Mouse (Mus musculus) hindbrain, embryonic 15.5 days (tissue): ENCODE results near the gene Olfr1013. TPM values are rescaled to one million over a fixed set of nuclear protein-coding genes. Genes with fewer than 3 reads are reported as not detected.

Experiments
- ATAC-seq: fragments of 200-750 bp; cut with Nextera tagmentation; 2 replicates; pipeline ENCODE4 v1.8.0; 2017; ENCODE audit warnings: low read depth, moderate number of reproducible peaks, moderate TSS enrichment; ENCODE audit not compliant: low FRiP score
- H3K27ac ChIP-seq: fragments of 300-500 bp; sonication (generic); replicated peaks from 2 replicates; pipeline ENCODE4 v1.5.1; 2015; ENCODE audit warnings: mild to moderate bottlenecking, inconsistent platforms
- H3K27me3 ChIP-seq: fragments of 300-500 bp; sonication (generic); 2 replicates; pipeline ENCODE4 v1.6.1; 2015; ENCODE audit warnings: control low read depth, inconsistent platforms
- H3K36me3 ChIP-seq: fragments of 300-500 bp; sonication (generic); 2 replicates; pipeline ENCODE4 v1.6.1; 2015; ENCODE audit warnings: control low read depth, inconsistent platforms
- H3K4me1 ChIP-seq: fragments of 300-500 bp; sonication (generic); replicated peaks from 2 replicates; pipeline ENCODE4 v1.6.1; 2015; ENCODE audit warnings: control low read depth, inconsistent platforms
- H3K4me2 ChIP-seq: fragments of 300-500 bp; sonication (generic); 2 replicates; pipeline ENCODE4 v1.6.1; 2015; ENCODE audit warnings: moderate library complexity, mild to moderate bottlenecking, inconsistent platforms
- H3K4me3 ChIP-seq: fragments of 300-500 bp; sonication (generic); 2 replicates; pipeline ENCODE4 v1.5.1; 2015; ENCODE audit warnings: mild to moderate bottlenecking, inconsistent platforms
- H3K9ac ChIP-seq: fragments of 300-500 bp; sonication (generic); 2 replicates; pipeline ENCODE4 v1.6.1; 2015; ENCODE audit warnings: inconsistent platforms
- H3K9me3 ChIP-seq: fragments of 300-500 bp; sonication (generic); 2 replicates; pipeline ENCODE4 v1.6.1; 2016; ENCODE audit warnings: control low read depth, inconsistent platforms
- WGBS: fragments of 180-500 bp; shearing (Covaris S2); methylation state at CpG from one replicate; pipeline ENCODE4 v1.1.7; 2015; 5-methylcytosine and 5-hydroxymethylcytosine counted together
- polyA plus RNA-seq: library from polyadenylated mRNA; unstranded; fragments of >200 nt; fragmentation: Nextera tagmentation; extraction: Ambion mirVana; gene quantifications from 2 replicates; pipeline ENCODE4 v1.2.1, GENCODE M21; 2015

Olfr1013 gene
- polyA plus RNA-seq: not detected in 2 replicates

DNA sequence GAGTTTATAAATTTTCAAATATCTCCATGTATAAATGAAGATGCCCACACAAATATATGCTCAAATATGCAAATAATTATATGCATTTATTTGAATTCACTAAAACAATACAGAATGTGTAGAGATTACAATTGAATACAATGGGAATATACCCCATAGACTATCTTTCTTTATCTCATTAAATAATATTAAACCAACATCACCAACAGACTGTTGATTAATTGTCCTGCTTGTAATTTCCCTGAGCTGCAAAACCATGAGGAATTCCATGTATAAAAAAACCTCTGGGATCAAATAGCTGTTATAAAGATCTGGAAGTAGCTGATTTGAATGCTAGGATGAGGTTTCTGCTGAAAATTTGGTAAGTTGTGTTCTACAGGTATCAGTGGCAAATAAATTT lies at the start of gene Olfr1013:
TSS of gene Olfr1013 (plus strand) at position 301 of the 400 bp plus-strand sequence.
- Histone ChIP-seq H3K9ac (no peak within 1 kb of the TSS), H3K4me3 (no peak within 1 kb of the TSS), H3K4me1 (no peaks in the 10 kb centered on the region), H3K27ac (no peak within 1 kb of the TSS), H3K9me3 (no peaks in the 10 kb centered on the region), H3K4me2 (no peak within 1 kb of the TSS), H3K27me3 (no peaks in the 10 kb centered on the region), H3K36me3 (no peaks in the 10 kb centered on the region)
- no peak for ATAC-seq

GRCm38 (mm10) chr2:85725793-85726192 lies 41.1 kb upstream of the Olfr1013 start:
- ATAC-seq: no peak
- Histone ChIP-seq H3K4me1 (no peaks in the 10 kb centered on the region), H3K4me3 (no peak overlapping the region), H3K9me3 (no peaks in the 10 kb centered on the region), H3K9ac (no peak overlapping the region), H3K36me3 (no peaks in the 10 kb centered on the region), H3K27ac (no peak overlapping the region), H3K4me2 (no peak overlapping the region), H3K27me3 (no peaks in the 10 kb centered on the region)
- WGBS: 13% methylated on average over 3 of the region's 3 CpGs

DNA sequence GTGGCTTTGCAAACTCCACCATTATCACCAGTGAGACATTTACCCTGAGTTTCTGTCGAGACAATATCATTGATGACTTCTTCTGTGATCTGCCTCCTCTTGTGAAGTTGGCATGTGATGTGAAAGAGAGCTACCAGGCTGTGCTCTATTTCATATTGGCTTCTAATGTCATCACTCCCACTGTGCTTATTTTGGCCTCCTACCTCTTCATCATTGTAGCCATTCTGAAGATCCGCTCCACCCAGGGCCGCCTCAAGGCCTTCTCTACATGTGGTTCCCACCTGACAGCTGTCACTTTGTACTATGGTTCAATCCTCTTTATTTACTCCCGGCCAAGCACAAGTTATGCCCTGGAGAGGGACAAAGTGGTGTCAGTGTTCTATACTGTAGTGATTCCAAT lies 13.1 kb upstream of the Olfr1013 start:
- 82% methylated on average over 4 of the region's 4 CpGs for WGBS
- ATAC-seq: no peak

DNA sequence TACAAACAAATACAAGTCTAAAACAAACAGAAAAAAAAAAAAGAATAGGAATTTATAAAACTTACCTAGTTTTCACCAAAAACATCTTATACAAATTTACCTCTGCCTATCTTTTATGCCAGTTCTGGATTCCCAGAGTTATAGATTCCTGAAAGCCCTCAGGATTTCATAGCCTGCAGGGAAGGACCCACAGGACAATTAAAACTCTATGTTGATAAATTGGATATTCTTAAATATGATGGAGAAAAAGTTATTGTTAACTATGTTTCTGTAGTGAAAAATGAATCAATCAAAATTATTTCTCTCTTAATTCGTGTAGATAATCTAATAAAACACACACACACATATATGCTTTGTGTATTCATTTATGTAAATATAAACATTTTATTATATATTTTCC lies 4.2 kb upstream of the Olfr1013 start, which contains the start of gene Olfr1012:
TSS of gene Olfr1012 (minus strand) at position 101 of the 400 bp plus-strand sequence.
- Histone ChIP-seq H3K27me3 (no peaks in the 10 kb centered on the region), H3K4me1 (no peaks in the 10 kb centered on the region), H3K9ac (no peak within 1 kb of the TSS), H3K4me2 (no peak within 1 kb of the TSS), H3K9me3 (no peaks in the 10 kb centered on the region), H3K27ac (no peak within 1 kb of the TSS), H3K36me3 (no peaks in the 10 kb centered on the region), H3K4me3 (no peak within 1 kb of the TSS)
- 60% methylated on average over 1 of the region's 1 CpGs for WGBS
- no peak for ATAC-seq

More for the DNA sequence above, 13.1 kb upstream of the Olfr1013 start:
- Histone ChIP-seq H3K4me1 (no peaks in the 10 kb centered on the region), H3K36me3 (no peaks in the 10 kb centered on the region), H3K27ac (no peak overlapping the region), H3K9me3 (no peaks in the 10 kb centered on the region), H3K27me3 (no peaks in the 10 kb centered on the region), H3K9ac (no peak overlapping the region), H3K4me3 (no peak overlapping the region), H3K4me2 (no peak overlapping the region)

DNA sequence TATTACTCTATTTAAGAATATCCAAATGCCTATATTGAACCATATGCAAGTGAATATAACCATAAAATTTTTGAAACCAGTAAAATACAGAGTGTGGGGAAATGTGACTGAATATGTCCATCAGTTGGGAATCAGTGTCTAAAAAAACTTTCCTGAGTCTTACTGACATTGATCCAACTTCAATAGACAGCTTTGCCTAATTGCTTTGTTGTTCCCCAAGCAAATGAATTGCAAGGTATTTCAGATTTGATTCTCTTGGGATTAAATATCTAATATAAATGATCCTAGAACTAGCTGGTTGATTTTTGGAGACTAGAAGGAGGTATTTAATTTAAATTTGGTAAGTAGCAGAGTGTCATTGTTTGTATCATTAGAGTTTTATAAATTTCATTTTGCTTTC lies 5.5 kb downstream of the Olfr1013 start, which contains the start of gene Olfr1014:
TSS of gene Olfr1014 (plus strand) at position 301 of the 400 bp plus-strand sequence.
- H3K9ac ChIP-seq: no peak within 1 kb of the TSS
- H3K4me2 ChIP-seq: no peak within 1 kb of the TSS
- no peak within 1 kb of the TSS for H3K27ac ChIP-seq
- no peaks in the 10 kb centered on the region for H3K9me3 ChIP-seq
- no peaks in the 10 kb centered on the region for H3K4me1 ChIP-seq
- H3K4me3 ChIP-seq: no peak within 1 kb of the TSS
- H3K27me3 ChIP-seq: no peaks in the 10 kb centered on the region
- ATAC-seq: no peak
- H3K36me3 ChIP-seq: no peaks in the 10 kb centered on the region

- no peak within 1 kb of the TSS for H3K27ac ChIP-seq
- H3K4me1 ChIP-seq: no peaks in the 10 kb centered on the region
- no peak within 1 kb of the TSS for H3K4me3 ChIP-seq
- no peak within 1 kb of the TSS for H3K4me2 ChIP-seq
- no peak for ATAC-seq
- H3K27me3 ChIP-seq: no peaks in the 10 kb centered on the region
- no peaks in the 10 kb centered on the region for H3K9me3 ChIP-seq
- no peaks in the 10 kb centered on the region for H3K36me3 ChIP-seq
- H3K9ac ChIP-seq: no peak within 1 kb of the TSS
Measured at GRCm38 (mm10) chr2:85781717-85782116, 14.8 kb downstream of the Olfr1013 start, which contains the start of gene Olfr1015. TSS of gene Olfr1015 (plus strand) at chr2:85782017.

DNA sequence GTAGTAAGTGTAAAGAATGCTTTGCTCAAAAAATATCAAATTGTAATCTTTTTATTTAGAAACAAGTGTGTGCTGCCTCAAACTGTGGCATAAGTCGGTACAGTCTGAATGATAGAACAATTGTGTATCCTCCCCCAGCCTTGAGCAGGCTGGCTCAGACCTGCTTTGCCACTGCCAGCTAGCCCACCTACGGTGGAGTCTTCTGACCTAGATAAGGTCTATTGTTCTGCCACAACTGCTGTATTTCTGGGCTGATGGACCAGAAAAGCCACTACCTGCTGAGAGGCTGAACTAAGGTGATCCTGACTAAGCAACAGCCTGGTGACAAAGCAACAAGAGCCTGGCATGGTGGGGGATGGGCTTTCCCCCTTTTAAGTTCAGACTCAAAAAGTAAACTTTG lies 25.4 kb downstream of the Olfr1013 start:
- Histone ChIP-seq H3K27me3 (no peaks in the 10 kb centered on the region), H3K4me2 (no peak overlapping the region), H3K4me1 (no peaks in the 10 kb centered on the region), H3K4me3 (no peak overlapping the region), H3K9me3 (no peaks in the 10 kb centered on the region), H3K27ac (no peak overlapping the region), H3K9ac (no peak overlapping the region), H3K36me3 (no peaks in the 10 kb centered on the region)
- no peak for ATAC-seq
- 22% methylated on average over 2 of the region's 2 CpGs for WGBS

- no peaks in the 10 kb centered on the region for H3K36me3 ChIP-seq
- no peak for ATAC-seq
- WGBS: 95% methylated on average over 2 of the region's 2 CpGs
- H3K27me3 ChIP-seq: no peaks in the 10 kb centered on the region
- no peaks in the 10 kb centered on the region for H3K4me1 ChIP-seq
- no peak within 1 kb of the TSS for H3K4me2 ChIP-seq
- H3K9me3 ChIP-seq: no peaks in the 10 kb centered on the region
- H3K27ac ChIP-seq: no peak within 1 kb of the TSS
- H3K9ac ChIP-seq: no peak within 1 kb of the TSS
- H3K4me3 ChIP-seq: no peak within 1 kb of the TSS
Measured at GRCm38 (mm10) chr2:85802444-85802843, 35.5 kb downstream of the Olfr1013 start, which contains the start of gene Olfr1016. TSS of gene Olfr1016 (minus strand) at chr2:85802544.

GRCm38 (mm10) chr2:85804501-85804900 lies 37.6 kb downstream of the Olfr1013 start:
- Histone ChIP-seq H3K4me2 (no peak overlapping the region), H3K27ac (no peak overlapping the region), H3K9me3 (no peaks in the 10 kb centered on the region), H3K4me1 (no peaks in the 10 kb centered on the region), H3K4me3 (no peak overlapping the region), H3K27me3 (no peaks in the 10 kb centered on the region), H3K9ac (no peak overlapping the region), H3K36me3 (no peaks in the 10 kb centered on the region)
- 93% methylated on average over 4 of the region's 4 CpGs for WGBS
- no peak for ATAC-seq

GRCm38 (mm10) chr2:85818179-85818578 lies 51.3 kb downstream of the Olfr1013 start, which contains the start of gene Olfr1018:
TSS of gene Olfr1018 (plus strand) at chr2:85818479.
- H3K27me3 ChIP-seq: no peaks in the 10 kb centered on the region
- no peak within 1 kb of the TSS for H3K9ac ChIP-seq
- H3K27ac ChIP-seq: no peak within 1 kb of the TSS
- no peak within 1 kb of the TSS for H3K4me3 ChIP-seq
- no peaks in the 10 kb centered on the region for H3K9me3 ChIP-seq
- no peaks in the 10 kb centered on the region for H3K4me1 ChIP-seq
- no peak within 1 kb of the TSS for H3K4me2 ChIP-seq
- no peaks in the 10 kb centered on the region for H3K36me3 ChIP-seq
- ATAC-seq: no peak

Other genes starting within 250 kb of the Olfr1013 start
- gene 4833423E24Rik, start 248.1 kb upstream of the Olfr1013 start, polyA plus RNA-seq: 0.06 and 0.10 TPM in 2 replicates
- gene Olfr996, start 187.9 kb upstream of the Olfr1013 start, polyA plus RNA-seq: not detected in 2 replicates
- not detected in 2 replicates for gene Olfr998, start 178.2 kb upstream of the Olfr1013 start, polyA plus RNA-seq
- gene Olfr1000, start 155.2 kb upstream of the Olfr1013 start, polyA plus RNA-seq: not detected in 2 replicates
- not detected in 2 replicates for gene Olfr1002, start 116.4 kb upstream of the Olfr1013 start, polyA plus RNA-seq
- gene Olfr154, start 102.6 kb upstream of the Olfr1013 start, polyA plus RNA-seq: not detected in 2 replicates
- gene Olfr1006, start 88.3 kb upstream of the Olfr1013 start, polyA plus RNA-seq: not detected in 2 replicates
- gene Olfr1008, start 77.7 kb upstream of the Olfr1013 start, polyA plus RNA-seq: not detected in 2 replicates
- not detected in 2 replicates for gene Olfr1009, start 51.7 kb upstream of the Olfr1013 start, polyA plus RNA-seq
- gene Olfr1012, start 4.3 kb upstream of the Olfr1013 start, polyA plus RNA-seq: not detected in 2 replicates
- not detected in 2 replicates for gene Olfr1014, start 5.6 kb downstream of the Olfr1013 start, polyA plus RNA-seq
- not detected in 2 replicates for gene Olfr1015, start 14.9 kb downstream of the Olfr1013 start, polyA plus RNA-seq
- not detected in 2 replicates for gene Olfr1016, start 35.4 kb downstream of the Olfr1013 start, polyA plus RNA-seq
- not detected in 2 replicates for gene Olfr1018, start 51.4 kb downstream of the Olfr1013 start, polyA plus RNA-seq
- not detected in 2 replicates for gene Olfr1019, start 78.4 kb downstream of the Olfr1013 start, polyA plus RNA-seq
- gene Olfr1020, start 79.9 kb downstream of the Olfr1013 start, polyA plus RNA-seq: not detected in 2 replicates
- gene Olfr1022, start 101.5 kb downstream of the Olfr1013 start, polyA plus RNA-seq: not detected in 2 replicates
- gene Olfr1023, start 118.5 kb downstream of the Olfr1013 start, polyA plus RNA-seq: not detected in 2 replicates
- gene Olfr1024, start 138.0 kb downstream of the Olfr1013 start, polyA plus RNA-seq: not detected in 2 replicates
- gene Olfr1025-ps1, start 148.1 kb downstream of the Olfr1013 start, polyA plus RNA-seq: not detected in 2 replicates
- gene Olfr1026, start 154.5 kb downstream of the Olfr1013 start, polyA plus RNA-seq: not detected in 2 replicates
- gene Olfr1028, start 183.3 kb downstream of the Olfr1013 start, polyA plus RNA-seq: not detected in 2 replicates
- not detected in 2 replicates for gene Olfr1029, start 206.8 kb downstream of the Olfr1013 start, polyA plus RNA-seq
- not detected in 2 replicates for gene Olfr1030, start 212.2 kb downstream of the Olfr1013 start, polyA plus RNA-seq
- not detected in 2 replicates for gene Olfr1031, start 223.2 kb downstream of the Olfr1013 start, polyA plus RNA-seq
- not detected in 2 replicates for gene Olfr1032, start 238.4 kb downstream of the Olfr1013 start, polyA plus RNA-seq